Mouse (Mus musculus) embryo, embryonic 10 days (tissue): Measurements from ENCODE around the gene Sbsn.
A peak's percentile ranks its signal among the peaks of the same experiment; 100 is the strongest.

Experiments
- DNase-seq: peaks from one replicate; pipeline ENCODE4 v3.0.0-alpha.2; 2015; ENCODE audit warnings: low spot score

The Sbsn gene

DNA sequence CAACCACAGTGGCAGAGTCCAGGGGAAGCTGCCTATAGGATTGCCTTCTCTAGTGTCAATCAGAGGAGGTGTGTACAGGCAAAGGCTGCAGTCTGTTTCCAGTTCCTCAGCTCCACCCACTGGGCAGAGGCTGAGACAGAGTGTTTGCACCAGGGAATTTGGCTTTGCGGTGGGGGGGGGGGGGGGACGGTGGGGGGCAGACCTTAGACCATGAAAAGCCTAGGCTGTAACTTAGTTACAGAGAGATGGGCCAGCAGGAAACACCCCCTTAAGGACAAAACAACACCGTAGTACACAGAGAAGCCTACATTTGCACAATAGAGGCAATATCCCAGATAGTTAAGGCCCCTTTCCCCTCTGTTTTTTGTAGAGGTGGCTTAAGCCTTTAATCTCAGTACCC, 5.7 kb downstream of the Sbsn start:
- no peak for DNase-seq

DNA sequence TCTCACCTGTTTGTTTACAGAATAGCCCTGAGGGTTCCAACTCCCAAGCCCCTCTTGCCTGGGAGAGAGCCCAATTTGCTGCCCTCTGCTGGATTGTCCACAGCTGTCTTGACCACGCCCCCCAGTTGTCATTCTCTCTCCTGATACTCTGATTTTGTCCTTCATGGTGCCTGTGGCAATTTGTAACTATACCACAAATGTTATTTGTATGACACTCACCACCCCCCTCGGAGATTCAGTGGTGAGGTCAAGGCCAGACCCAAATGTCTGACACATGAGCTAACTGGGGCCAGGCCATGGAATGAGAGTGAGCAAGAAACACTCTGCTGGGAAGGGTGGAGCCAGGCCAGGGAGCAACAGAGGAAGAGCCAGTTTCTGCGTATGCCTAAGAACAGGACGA, 7.6 kb downstream of the Sbsn start:
- peak; percentile 49 for DNase-seq

DNA sequence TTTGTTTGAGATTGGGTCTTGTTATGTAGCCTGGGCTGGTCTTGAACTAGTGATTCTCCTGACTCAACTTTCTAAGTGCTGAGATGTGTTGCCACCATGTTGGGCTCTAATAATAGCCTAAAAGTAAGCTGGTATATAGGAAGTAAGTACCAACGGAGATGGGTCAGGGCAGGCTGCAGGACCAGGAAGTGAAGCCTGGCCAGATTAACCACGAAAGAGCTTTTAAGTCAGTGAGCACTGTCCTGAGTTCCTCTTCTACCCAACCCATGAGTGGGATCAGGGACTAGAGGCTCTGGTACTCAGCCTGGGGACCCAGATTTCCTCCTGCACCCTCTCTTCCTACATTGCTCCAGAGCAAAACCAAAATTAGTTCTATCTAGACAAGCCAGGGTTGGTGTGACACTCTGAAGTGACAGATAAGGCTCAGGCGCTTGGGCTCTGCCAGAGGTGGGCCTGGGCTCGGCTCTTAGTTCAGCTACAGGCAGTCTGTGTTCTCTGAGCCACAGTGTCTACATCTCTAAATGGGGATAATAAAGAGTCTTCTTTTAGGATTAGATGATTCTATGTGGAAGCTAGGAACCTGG, 10.6 kb downstream of the Sbsn start:
- no peak for DNase-seq

DNA sequence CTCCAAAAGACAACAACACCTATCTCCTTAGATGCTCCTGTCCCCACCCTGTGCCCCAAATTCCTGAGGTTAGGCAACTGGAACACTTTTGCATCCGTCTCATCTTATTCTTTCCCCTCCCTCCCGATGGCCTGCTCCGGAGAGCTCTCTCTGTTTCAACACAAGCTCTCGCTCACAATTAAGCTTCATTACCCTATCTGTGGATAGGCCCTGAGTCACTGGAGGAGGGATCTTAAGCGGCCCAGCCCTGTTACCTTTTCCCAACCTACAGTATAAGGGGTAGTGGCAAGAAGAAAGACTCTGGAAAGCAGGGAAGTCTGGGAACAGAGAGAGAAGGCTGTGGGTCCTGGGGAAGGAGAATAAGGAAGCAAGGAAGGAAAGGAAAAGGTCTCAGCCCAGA, 12.2 kb downstream of the Sbsn start, which contains the start of gene Dmkn:
Gene Dmkn (plus strand): TSS at position 301 of the 400 bp plus-strand sequence.
- DNase-seq, result no peak

DNA sequence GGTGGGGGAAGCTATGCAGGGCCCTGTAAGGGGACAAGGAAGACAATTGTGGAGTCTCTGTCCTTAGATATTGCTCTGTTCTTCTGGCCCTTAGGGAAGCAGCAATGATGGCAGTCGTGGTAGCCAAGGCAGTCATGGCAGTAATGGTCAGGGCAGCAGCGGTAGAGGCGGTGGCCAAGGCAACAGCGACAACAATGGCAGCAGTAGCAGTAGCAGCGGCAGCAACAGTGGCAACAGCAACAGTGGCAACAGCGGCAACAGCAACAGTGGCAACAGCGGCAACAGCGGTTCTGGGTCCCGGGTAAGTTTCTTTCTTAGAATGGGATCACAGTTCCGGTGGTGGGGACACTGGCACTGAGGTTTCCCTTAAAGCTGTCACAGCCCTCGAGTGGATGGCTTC, 13.9 kb downstream of the Sbsn start:
- peak; percentile 38 for DNase-seq

DNA sequence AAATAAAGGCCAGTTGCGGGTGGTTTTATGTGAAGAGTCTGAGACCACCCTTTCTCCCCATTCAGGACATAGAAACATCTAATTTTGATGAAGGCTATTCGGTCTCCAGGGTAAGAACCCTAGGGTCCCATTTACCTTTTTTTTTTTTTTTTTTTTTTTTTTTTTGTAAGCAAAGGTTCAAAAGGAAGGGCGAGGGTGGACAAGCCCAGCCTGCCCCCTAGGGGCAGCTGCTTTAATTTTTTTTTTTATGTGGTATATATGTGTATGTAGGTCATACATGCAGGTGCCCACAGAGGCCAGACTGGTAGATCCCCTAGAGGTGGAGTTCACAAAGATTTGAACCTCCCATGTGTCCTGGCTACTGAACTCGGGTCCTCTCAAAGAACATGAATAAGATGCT, 15.1 kb downstream of the Sbsn start:
- no peak for DNase-seq

DNA sequence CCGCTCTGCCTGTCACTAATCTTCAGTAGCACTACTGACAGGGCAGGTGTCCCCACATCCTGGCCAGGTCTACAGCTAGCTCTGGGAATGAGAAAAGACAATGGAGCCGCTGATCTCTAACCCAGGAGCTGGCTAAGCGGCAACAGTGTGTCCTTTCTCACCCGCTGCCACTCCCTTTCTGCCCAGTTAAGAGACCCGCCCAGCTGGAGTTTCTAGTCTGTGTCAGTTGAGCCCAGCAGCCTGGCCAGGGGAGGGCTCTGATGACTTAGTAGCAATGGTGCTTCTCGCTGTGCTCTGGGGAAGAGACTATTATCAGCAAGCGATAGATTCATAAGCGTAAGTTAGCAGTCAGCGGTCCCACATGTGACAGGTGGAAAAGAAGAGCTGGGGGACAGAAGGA, 18.0 kb downstream of the Sbsn start:
- DNase-seq, result no peak

DNA sequence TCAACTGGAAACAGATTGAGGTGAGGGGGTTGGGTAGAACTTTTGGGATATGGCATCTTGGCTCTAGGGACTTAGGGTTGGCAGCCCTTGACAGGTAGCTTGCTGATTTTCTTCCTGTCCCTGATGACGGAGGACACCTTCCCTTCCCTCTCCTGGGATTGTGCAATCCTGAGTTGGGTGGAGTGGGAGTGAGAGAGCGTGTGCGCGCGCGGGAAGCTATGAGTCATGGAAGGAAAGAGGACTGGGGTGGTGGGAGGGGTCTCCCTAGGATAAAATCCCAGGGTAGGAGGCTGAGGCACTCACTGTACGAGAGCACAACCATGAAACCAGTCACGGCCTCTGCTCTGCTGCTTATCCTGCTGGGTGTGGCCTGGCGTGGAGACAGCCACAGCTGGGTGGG, 24.8 kb downstream of the Sbsn start:
- no peak for DNase-seq

DNA sequence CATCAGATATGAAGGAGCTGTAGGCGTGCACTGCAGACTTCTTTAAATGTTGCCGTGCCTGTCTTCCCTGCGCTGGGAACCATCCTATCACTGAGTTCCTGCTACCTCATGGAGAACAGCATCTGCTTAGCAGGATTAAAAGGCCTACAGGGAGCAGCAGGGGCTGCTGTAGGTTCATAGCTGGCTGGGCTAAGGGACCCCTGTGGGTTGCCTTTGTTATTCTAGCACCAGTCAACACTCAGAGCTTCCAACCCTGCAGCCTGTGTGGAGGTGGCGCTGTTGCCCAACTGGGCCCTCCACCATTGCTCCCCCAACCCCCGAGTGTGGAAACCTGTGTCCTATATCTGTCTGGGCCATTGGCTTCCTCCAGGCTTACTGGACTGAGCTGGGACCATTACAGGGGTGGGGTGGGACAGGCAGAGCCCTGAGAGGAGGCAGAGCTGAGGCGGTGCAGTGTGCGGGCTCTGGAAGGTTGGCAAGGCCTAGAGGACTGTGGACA, 25.9 kb downstream of the Sbsn start:
- no peak for DNase-seq

DNA sequence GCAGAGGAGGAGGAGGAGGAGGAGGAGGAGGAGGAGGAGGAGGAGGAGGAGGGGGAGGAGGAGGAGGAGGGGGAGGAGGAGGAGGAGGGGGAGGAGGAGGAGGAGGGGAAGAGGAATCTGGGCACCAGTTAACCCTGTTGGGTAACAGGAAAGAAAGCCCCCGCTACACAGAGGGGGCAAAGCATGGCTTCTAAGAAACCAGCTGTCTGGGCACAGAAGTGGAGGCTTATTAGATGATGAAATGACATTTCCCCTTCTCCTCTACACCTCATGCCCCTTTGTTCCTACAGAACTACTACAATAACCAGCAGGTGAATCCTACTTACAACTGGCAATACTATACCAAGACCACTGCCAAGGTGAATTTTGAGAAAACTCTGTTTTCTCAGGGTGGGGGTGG, 26.6 kb downstream of the Sbsn start:
- DNase-seq, result no peak

DNA sequence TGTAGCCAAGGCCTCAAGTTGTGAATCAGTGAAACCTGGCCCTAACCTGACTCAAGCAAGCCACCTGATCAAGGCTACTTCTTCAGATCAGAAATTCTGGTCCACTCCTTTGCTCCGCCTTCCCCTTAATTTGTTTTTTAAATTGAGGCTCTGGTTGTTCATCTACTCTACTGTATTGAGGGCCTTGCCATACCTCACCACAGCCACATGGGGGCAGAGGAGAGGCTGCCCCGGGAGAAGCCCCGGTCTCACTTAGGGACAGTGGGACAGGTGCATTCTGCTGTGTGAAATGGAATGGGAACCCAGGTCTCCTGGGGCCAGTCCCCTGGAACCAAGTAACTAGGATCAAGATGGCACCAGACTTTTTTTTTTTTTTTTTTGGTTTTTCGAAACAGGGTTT, 30.5 kb downstream of the Sbsn start:
- no peak for DNase-seq

DNA sequence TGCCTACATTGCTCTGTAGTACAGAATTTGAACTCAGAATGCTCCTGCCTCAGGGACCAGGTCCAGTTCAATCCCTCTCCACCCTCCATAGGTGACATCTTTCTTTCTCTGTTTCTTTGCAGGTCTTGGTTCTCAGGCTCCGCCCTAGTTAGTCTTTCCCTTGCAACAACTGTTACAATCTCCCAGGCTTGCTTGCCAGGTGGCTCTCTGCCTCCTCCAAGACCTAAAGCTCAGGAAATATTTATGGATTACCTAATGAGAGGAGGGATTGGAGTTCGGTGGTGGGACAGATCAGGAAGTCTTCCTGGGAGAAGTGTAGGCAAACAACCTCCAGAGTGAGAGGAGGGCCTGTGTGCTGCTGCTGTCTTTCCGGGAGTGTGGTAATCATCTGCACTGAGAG, 31.4 kb downstream of the Sbsn start:
- no peak for DNase-seq

DNA sequence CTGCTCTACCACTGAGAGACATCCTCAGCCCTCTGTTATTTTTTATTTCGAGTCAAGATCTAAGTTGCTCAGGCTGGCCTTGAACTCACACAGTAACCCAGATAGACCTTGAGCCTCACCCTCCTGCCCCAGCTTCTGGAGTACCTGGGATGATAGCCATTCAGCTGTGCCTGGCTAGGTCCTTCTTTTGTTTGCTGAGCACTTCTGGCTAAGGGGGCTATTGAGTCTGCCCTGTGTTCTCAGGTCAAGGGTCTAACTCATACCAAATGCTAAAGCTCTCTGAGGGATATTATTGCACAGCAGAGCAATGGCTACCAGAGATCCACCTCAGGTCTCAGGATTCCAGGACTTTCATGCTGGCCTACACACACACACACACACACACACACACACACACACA, 33.9 kb downstream of the Sbsn start:
- no peak for DNase-seq

DNA sequence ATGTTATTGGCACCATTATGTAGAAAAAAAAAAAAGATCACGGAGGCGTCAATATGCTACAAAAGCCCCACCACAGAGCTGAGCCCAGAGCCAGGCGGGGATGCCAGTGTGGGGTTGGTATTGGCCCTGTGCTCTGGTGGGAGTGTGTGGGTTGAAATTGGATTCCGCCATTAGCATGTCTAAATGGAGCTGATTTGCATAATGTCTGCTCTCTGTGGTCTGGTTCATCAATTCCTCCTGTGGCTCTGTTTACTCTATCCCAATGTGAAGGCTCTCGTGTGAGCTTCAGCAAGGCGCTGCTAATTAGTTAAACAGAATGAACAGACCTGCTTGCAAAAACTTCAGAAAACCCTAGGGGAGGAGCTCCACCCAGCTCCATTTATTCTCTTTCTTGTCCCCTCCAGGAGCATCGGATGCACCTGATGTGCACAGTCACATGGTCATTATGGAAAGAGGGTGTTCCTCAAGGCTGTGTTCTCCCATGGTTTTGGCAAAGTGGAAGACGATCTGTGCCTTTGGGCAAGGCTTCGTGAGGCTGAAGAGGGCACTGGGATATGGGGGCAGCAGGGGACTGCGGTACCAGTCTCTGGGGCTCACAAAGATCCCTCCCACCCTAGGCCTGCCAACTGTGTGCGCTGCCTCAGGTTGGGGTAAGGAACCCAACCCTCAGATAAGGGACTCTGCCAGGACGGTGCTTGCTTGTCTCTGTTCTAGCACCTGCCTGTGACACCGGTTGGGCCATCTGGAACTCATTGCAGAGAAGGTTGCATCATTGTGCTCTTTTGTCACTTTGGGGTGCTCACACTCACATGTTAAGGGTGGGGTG, 34.7 kb downstream of the Sbsn start:
- no peak for DNase-seq

DNA sequence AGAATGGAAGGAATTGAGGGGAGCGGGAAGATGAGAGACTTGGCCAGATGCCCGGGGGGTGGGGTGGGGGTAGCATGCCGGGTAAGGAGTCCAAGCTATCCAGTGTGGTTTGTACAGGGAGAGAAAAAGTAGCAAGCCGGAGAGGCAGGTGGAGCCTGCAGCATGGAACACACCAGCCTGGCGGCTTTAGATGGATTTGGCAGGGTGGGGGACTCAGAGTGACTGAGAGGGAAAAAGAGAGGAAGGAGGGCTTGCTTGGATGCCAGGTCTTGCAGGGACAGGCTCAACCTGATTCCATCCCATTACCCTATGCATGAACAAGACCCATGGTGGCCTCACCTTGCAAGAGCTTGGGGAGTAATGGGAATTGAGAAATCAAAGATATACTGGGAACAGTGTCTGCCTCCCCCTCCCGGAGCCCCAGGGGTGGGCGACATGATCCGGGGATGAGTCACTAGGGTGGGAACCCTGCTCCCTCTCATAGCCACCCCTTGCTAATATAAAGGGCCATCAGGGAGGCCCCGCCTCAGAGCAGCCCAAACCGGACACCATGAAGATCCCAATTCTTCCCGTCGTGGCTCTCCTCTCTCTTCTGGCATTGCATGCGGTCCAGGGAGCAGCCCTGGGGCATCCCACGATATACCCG, 36.2 kb downstream of the Sbsn start, which contains the start of gene Krtdap:
Gene Krtdap (plus strand): TSS at position 520 of the 646 bp plus-strand sequence.
- no peak for DNase-seq

DNA sequence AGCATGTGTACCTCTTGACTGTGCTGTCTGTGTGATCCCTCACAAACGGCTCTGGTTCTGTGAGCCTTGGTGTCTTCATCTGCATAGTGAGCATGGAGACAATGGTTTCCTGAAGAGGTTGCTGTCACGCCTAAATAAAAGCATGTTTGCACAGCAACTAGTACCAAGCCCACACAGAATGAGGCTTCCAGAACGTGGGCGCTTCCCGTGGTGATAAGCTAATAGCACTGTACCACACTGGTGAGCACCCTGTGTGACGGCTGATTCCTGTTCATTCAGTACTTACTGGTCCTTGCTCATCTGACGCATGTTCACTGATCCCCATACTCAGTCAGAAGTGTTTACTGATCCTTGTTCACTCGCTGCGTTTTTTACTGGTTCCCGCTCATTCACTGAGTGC, 38.9 kb downstream of the Sbsn start:
- no peak for DNase-seq

DNA sequence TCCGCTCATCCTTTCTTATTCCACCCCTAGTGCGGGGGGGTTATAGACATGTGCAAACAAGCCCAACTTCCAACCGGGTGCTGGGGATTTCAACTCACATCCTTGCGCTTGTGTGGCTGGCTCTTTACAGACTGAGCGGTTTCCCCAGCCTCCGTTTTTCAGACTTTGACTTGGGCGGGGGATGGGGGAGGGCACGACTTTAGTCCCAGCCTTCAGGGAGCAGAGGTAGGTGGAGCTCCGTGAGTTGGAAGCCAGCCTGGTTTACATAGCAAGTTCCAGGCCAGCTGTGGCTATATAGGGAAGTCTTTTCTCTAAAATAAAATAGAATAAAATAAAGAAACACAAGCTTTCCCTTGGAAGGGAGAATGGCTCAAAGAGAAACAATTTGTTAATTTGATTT, 40.6 kb downstream of the Sbsn start:
- DNase-seq, result no peak

DNA sequence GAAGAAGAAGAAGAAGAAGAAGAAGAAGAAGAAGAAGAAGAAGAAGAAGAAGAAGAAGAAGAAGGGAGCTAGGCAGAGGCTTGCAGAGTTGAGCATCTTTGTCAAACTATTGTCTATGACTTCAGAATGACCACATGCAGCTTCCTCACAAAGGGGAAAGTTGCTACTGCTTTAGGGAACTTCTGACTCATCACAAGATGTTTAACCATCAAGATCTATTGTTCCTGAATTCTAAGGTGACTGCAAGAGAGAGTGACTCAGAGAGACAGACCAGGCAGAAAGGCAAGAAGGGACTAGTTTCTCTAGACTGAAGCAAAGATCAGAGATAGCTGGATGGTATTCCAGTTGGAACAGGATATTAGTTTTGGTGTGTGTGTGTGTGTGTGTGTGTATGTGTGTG, 43.6 kb downstream of the Sbsn start:
- DNase-seq, result no peak

DNA sequence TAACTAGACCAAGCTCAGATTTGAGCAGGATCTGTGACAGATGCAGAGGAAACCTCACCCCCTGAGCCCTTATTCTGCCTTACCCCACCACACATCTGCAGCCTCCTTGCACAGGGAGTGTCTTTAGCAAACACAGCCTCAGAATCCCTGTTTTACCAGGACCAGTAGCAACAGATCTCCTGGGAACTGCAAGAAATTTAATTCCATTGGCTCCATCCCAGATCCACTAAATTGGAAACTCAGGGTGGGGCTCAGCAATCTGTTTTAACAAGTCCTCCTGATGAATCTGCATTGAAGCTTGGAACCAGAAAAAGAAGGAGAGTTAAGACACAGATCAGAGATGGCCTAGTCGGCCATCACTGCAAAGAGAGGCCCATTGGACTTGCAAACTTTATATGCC, 45.5 kb downstream of the Sbsn start:
- no peak for DNase-seq

DNA sequence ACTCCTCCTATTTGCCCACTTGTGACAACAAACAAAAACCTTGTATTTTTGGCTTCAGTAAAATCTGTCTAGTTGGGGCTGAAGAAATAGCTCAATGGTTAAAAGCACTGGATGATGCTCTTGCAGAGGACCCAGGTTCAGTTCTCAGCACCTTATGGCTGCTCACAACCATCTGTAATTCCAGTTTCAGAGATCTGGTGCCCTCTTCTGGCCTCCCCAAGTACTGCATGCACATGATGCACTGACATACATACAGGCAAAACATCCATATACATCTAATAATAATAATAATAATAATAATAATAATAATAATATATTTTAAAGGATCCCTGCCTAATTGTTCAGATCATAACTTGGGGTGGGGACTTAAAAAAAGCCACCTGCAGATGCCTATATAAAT, 49.4 kb downstream of the Sbsn start:
- DNase-seq, result no peak

DNA sequence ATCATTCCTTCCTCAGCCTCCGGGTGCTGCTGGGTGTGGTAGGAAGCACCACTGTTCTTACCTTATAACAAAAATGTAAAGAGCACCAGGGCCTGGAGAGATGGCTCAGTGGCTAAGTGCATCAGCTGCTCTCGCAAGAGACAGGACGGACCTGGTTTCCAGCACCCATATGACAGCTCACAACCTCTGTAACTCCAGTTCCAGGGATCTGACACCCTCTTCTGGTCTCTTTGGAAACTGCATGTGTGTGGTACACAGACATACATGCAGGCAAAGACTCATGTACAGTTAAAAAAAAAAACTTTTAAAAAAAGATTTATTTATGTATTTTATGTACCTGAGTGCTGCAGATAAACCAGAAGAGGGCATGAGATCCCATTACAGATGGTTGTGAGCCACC, 52.0 kb downstream of the Sbsn start:
- no peak for DNase-seq

DNA sequence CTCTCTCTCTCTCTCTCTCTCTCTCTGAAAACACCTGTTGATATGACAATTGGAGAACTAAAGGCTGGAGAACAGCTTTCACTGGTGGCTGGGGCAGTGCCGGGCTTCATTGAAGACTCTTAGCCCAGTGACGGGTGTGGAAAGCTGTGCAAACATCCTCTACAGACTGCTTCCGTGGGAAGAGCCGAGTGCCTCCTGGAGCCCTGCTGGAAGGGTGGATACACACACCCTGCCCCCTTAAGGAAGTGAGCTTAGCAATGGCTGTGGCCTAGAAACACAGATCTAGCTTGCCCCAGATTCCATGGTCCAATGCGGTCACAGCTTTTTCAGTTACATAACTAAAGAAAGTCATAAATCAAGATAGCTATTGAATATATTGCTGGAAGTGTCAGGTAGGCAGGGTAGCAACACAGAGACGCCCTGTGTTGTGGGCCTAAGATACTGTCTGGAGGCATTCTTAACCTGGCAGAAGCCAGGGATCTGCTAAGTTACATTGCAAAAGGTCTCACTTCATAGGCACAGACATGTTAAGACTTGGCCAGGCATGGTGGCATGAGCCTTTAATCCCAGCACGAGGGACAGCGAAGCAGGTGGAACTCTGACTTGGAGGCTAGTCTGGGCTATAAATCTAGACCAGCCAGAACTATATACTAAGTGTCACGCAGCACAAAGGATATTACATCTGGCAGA, 52.9 kb downstream of the Sbsn start:
- DNase-seq, result no peak
